Mouse (Mus musculus) heart, embryonic 12.5 days (tissue): ENCODE measurements around the gene Nqo2. TPM values are rescaled to one million over a fixed set of nuclear protein-coding genes. Genes with fewer than 3 reads are reported as not detected.

Experiments
- ATAC-seq: fragments of 200-750 bp; cut with Nextera tagmentation; 2 replicates; pipeline ENCODE4 v1.8.0; 2017; ENCODE audit warnings: moderate TSS enrichment, moderate library complexity; ENCODE audit not compliant: insufficient number of reproducible peaks, low FRiP score
- H3K27ac ChIP-seq: fragments of 300-500 bp; sonication (generic); 2 replicates; pipeline ENCODE4 v1.5.1; 2016; ENCODE audit warnings: mild to moderate bottlenecking, moderate library complexity; ENCODE audit not compliant: poor library complexity, severe bottlenecking
- H3K27me3 ChIP-seq: fragments of 300-500 bp; sonication (generic); replicated peaks from 2 replicates; pipeline ENCODE4 v1.6.1; 2016; ENCODE audit warnings: mild to moderate bottlenecking, moderate library complexity
- H3K36me3 ChIP-seq: fragments of 300-500 bp; sonication (generic); 2 replicates; pipeline ENCODE4 v1.6.1; 2016; ENCODE audit warnings: mild to moderate bottlenecking, moderate library complexity
- H3K4me1 ChIP-seq: fragments of 300-500 bp; sonication (generic); replicated peaks from 2 replicates; pipeline ENCODE4 v1.6.1; 2016; ENCODE audit warnings: mild to moderate bottlenecking
- H3K4me2 ChIP-seq: fragments of 300-500 bp; sonication (generic); 2 replicates; pipeline ENCODE4 v1.6.1; 2016; ENCODE audit warnings: mild to moderate bottlenecking, moderate library complexity
- H3K4me3 ChIP-seq: fragments of 300-500 bp; sonication (generic); 2 replicates; pipeline ENCODE4 v1.5.1; 2016; ENCODE audit warnings: mild to moderate bottlenecking
- H3K9ac ChIP-seq: fragments of 300-500 bp; sonication (generic); 2 replicates; pipeline ENCODE4 v1.6.1; 2016; ENCODE audit warnings: mild to moderate bottlenecking, moderate library complexity
- H3K9me3 ChIP-seq: fragments of 300-500 bp; sonication (generic); replicated peaks from 2 replicates; pipeline ENCODE4 v1.6.1; 2016; ENCODE audit warnings: mild to moderate bottlenecking, moderate library complexity
- WGBS: fragments of 180-500 bp; shearing (Covaris S2); methylation state at CpG from one replicate; pipeline ENCODE4 v1.1.7; 2016; 5-methylcytosine and 5-hydroxymethylcytosine counted together
- polyA plus RNA-seq: library from polyadenylated mRNA; unstranded; fragments of >200 nt; fragmentation: Nextera tagmentation; extraction: Ambion mirVana; gene quantifications from 2 replicates; pipeline ENCODE4 v1.2.1, GENCODE M21; 2016

The Nqo2 gene
- polyA plus RNA-seq, 1 experiment from 2014 or later = 28.9 TPM

DNA sequence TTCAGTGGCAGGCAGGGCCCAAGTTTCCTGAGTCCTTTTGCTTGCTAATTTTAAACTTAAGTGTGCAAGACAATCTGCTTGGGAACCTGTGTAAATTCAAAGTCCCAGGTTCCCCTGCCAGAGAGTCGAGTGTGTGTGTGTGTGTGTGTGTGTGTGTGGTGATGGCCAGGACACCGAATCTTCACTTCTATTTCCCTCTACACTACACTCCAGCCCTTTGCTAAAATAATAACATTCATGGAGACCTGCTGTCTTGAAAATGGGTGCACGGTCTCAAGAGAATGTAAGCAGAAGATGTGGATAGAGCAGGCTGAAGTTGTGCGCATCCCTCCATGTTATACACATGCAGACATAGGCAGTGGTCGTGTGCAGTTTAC, 73.6 kb downstream of the Nqo2 start:
- ATAC-seq = no peak

More for the DNA sequence above, 73.6 kb downstream of the Nqo2 start:
- Histone ChIP-seq H3K4me3 (peak overlapping the region; percentile 84), H3K27ac (peak overlapping the region; percentile 81), H3K4me1 (peaks cover 18% of the 10 kb centered on the region; the same call in 1 of the 2 replicates), H3K9me3 (0 out of 2 replicates have a peak, but pooled peaks cover 2% of the 10 kb centered on the region), H3K36me3 (peaks cover 19% of the 10 kb centered on the region), H3K9ac (peak overlapping the region; percentile 94), H3K27me3 (no peaks in the 10 kb centered on the region), H3K4me2 (peak overlapping the region; percentile 75)
- 41% methylated on average over 5 of the region's 5 CpGs for WGBS

Other genes with a start within 250 kb of the Nqo2 start
- gene Serpinb6e, start 121.3 kb upstream of the Nqo2 start, polyA plus RNA-seq = not detected in 2 replicates
- not detected in 2 replicates for gene Serpinb6c, start 59.0 kb upstream of the Nqo2 start, polyA plus RNA-seq
- 11.0 and 12.1 TPM in 2 replicates for gene Ripk1, start 37.7 kb downstream of the Nqo2 start, polyA plus RNA-seq
- 46.5 and 47.8 TPM in 2 replicates for gene Serpinb6a, start 38.1 kb downstream of the Nqo2 start, polyA plus RNA-seq
- 44.4 and 50.5 TPM in 2 replicates for gene Bphl, start 72.9 kb downstream of the Nqo2 start, polyA plus RNA-seq
- gene Tubb2a, start 113.3 kb downstream of the Nqo2 start, polyA plus RNA-seq = 111 and 117 TPM in 2 replicates
- gene Tubb2b, start 165.8 kb downstream of the Nqo2 start, polyA plus RNA-seq = 24.2 and 28.8 TPM in 2 replicates
- gene Psmg4, start 198.3 kb downstream of the Nqo2 start, polyA plus RNA-seq = 76.9 and 78.8 TPM in 2 replicates